Mouse (Mus musculus) brown adipose tissue, adult 24 weeks (tissue): ENCODE results near the gene Timm29. TPM values are rescaled to one million over a fixed set of nuclear protein-coding genes. Genes with fewer than 3 reads are reported as not detected.
A peak's percentile ranks its signal among the peaks of the same experiment; 100 is the strongest.

ENCODE experiments used
- H3K27ac ChIP-seq: fragments of 200-500 bp; replicated peaks from 2 replicates; pipeline ENCODE4 v1.5.1; 2012; ENCODE audit warnings: low read depth, mild to moderate bottlenecking, low read length
- H3K4me1 ChIP-seq: fragments of 200-500 bp; 2 replicates; pipeline ENCODE4 v1.6.1; 2012; ENCODE audit warnings: low read length, mixed read lengths; ENCODE audit not compliant: control insufficient read depth, insufficient read depth, insufficient read length
- H3K4me3 ChIP-seq: fragments of 200-500 bp; 2 replicates; pipeline ENCODE4 v1.5.1; 2012; ENCODE audit warnings: low read depth, mild to moderate bottlenecking, low read length, moderate library complexity; ENCODE audit not compliant: insufficient read depth
- polyA plus RNA-seq: library from polyadenylated mRNA; stranded (reverse); fragments of >200 nt; gene quantifications from 2 replicates; pipeline ENCODE4 v1.2.4, GENCODE M21; 2012; ENCODE audit not compliant: missing spikeins, insufficient read depth, insufficient read length

Gene Timm29
- 30.3 and 31.1 TPM in 2 replicates for polyA plus RNA-seq

DNA sequence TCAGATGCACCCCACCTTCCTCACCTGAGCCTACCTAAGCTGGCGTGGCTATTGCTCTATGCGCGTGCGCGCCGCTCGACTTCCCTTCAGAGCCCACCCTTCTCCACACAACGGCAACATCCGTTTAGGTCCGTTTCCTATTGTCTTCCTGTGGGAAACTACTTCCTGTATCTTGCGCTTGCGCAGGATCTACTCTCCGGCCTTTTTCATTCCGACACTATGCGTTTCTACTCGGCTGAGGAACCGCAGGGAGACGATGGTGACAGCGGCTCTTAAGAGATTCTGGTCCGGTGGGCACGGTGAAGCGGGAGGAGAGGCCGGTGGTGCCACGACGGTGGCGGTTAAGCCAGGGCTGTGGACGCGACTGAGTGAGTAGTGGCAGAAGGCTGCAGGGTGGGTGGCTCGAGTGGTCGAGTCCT is at the start of gene Timm29, which contains the start of gene Yipf2:
Timm29 (plus strand) TSS at position 20 of the 419 bp plus-strand sequence.
Yipf2 (minus strand) TSS at position 126 of the 419 bp plus-strand sequence.
- peak within 1 kb of the TSS; percentile 68 for H3K27ac ChIP-seq
- H3K4me1 ChIP-seq = peaks cover 5% of the 10 kb centered on the region
- peak within 1 kb of the TSS; percentile 90 for H3K4me3 ChIP-seq

DNA sequence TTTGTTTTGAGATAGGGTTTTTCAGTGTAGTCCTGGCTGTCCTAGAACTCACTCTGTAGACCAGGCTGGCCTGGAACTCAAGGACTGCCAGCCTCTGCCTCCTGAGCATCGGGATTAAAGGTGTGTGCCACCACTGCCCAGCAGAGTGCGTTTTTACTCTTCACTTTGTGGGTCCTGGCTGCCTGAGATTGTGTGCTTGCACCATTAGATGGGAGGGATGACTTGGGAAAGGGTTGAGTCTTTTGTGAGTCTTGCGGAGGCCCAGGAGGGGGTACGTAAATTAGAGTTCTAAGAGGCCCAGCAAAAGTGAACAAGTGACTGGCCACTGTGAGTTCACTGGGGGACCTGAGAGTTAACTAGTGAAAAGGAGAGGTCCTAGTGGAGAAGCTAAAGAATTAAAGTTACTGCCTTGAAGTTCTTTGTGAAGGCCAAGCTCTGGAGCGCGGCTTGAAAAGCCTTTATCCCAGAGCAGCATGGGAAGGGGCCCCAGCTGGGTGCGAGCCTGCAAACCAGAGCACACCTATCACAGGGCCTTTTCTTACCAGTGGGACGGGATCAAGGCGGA is 47.1 kb upstream of the Timm29 start:
- H3K4me3 ChIP-seq = peak overlapping the region; percentile 81
- peaks cover 7% of the 10 kb centered on the region; the same call in 1 of the 2 replicates for H3K4me1 ChIP-seq
- no peak overlapping the region for H3K27ac ChIP-seq

DNA sequence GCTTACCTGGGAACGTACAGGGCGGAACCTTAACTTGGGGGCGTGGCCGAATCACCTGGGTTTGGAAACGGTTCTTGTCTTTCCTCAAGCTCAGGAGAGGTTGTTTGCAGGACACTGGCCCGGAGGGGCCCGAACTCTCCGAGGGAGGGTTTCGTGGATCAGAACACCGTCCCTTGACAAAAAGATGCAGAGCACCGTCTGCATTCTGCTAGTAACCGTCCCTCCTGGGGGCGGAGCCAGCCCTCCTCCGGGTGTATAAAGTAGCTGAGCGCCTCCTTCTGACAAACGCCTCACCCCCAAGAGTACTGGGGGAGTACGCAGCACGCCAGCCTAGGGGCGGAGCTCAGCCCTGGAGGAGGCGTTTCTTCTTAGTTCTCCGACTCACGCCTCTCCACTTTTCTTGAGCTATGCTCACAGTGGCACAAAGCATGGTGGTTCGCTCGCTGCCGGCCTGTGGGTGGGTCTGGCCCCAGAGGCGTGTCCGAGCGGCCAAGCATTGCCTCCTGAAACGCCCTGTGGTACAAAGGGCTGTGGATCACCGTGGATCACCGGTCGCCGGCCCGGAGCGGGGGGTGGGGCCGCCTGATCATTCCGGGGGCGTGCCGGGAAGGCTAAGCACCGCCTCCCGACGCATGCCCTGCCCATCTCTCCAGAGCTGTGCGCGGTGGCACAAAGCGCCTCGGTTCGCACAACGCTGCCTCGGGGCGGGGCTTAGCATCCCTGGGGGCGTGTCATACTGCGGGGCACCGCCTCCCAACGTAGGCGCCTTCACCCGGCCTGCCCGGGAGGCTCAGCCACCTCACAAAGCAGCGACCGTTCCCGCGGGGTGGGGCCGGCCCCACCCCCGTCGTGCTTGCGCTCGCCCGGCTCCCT is 46.4 kb upstream of the Timm29 start:
- Histone ChIP-seq H3K4me3 (peak overlapping the region; percentile 81), H3K27ac (peak overlapping the region; percentile 31; the same call in 1 of the 2 replicates), H3K4me1 (peaks cover 7% of the 10 kb centered on the region; the same call in 1 of the 2 replicates)

DNA sequence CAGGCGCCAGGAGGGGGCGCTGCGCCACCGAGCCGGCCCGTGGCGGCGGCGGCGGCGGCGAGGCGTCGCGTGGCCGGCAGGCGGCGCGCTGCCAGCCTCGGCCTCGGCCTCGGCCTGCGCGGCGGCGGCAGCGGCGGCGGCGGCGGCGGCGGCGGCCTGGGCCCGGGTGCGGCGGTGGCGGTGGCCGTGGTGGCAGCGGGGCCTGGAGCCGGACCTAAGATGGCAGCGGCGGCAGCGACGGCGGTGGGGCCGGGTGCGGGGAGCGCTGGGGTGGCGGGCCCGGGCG is 45.8 kb upstream of the Timm29 start, which contains the start of gene Carm1:
Carm1 (plus strand) TSS at position 106 of the 286 bp plus-strand sequence.
- Histone ChIP-seq H3K27ac (peak within 1 kb of the TSS; percentile 56), H3K4me1 (peaks cover 7% of the 10 kb centered on the region; the same call in 1 of the 2 replicates), H3K4me3 (peak within 1 kb of the TSS; percentile 81)

DNA sequence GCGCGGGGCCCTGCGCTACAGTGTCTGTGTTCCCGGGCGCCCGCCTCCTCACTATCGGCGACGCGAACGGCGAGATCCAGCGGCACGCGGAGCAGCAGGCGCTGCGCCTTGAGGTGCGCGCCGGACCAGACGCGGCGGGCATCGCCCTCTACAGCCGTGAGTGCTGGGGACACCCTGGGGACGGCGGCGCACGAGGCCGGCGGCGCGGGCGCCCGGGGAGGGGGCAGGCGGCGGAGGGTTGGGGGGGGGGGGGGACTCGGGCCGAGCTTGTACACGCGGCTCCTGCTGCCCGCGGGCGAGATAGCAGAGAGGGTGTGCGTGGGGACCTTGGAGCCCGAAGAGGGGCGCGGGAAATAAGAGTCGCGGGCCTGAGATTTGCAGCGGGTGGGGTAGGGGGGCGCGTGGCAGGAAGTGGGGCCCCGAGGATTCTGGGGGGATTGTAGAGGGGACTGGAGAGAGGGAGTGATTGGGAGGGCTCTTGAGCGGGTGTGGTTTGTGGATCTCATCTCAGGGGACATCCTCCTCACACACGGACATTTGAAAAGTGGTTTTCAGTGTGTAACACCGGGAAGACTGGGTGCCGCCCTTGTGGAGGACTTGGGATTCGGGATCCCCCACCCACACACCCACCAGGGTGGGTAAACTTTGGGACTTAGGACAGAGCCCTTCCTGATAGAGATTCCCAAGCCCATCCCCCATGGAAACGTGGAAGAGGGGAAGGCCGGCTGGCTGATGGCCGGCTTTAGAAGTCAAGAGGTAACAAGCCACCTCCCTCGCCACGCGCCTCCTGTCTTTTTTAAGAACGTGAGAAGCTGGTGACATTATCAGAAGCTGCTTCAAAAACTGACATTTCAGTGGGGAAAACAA is 45.2 kb upstream of the Timm29 start:
- peak overlapping the region; percentile 74 for H3K4me3 ChIP-seq
- peak overlapping the region; percentile 56 for H3K27ac ChIP-seq
- H3K4me1 ChIP-seq = peaks cover 7% of the 10 kb centered on the region; the same call in 1 of the 2 replicates

DNA sequence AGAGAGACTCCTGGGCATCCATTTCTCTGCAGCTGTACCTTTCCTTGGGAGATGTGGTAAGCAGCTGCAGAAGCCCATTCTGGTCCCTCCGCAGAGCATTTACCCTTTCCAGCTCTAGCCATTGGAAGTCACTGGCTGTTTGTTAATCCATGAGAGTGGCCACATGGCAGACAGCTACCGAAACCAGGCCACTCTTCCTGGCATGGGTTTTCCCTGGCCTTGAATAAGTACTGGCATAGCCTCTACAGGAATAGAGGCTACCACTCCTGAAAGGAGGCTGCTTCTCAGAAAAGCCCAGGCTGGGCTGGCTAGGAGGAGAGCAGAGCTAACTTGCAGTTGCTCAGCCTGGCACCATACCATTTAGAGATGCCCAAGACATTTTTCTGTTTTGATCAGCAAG is 41.5 kb upstream of the Timm29 start:
- H3K27ac ChIP-seq = no peak overlapping the region
- no peak overlapping the region for H3K4me3 ChIP-seq
- H3K4me1 ChIP-seq = peaks cover 7% of the 10 kb centered on the region; the same call in 1 of the 2 replicates

DNA sequence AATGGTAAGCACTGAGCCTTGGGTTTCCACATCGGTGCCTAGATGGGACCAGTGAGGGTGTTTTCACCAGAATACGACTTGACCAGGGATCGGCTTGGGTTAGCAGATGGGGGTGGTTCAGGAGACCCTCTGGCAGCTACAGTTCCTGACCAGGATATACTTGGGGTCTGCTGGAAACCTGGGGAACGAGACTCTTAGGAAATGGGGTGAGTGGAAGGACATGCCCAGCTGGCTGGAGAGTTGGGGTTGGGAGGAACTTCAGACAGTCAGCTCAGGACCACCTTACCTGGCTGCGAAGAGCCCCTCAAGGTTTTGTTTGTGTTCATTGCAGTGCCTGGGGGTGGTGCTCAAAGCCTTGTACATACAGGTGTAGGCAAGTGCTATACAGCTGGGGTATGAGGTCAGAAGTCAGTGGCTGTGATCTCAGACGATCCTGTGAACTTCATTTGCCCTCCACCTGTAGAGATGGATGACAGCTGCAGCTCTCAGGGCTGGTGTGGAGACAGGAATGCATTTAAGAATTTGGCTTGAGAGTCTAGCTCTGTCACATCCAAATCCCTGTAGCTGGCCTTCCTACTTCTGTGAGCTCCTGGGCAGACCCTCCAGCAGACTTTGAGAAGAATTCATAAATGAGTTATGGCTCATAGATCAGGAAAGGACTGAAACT is 38.8 kb upstream of the Timm29 start:
- no peak overlapping the region for H3K4me3 ChIP-seq
- H3K27ac ChIP-seq = no peak overlapping the region
- peaks cover 5% of the 10 kb centered on the region; the same call in 1 of the 2 replicates for H3K4me1 ChIP-seq

DNA sequence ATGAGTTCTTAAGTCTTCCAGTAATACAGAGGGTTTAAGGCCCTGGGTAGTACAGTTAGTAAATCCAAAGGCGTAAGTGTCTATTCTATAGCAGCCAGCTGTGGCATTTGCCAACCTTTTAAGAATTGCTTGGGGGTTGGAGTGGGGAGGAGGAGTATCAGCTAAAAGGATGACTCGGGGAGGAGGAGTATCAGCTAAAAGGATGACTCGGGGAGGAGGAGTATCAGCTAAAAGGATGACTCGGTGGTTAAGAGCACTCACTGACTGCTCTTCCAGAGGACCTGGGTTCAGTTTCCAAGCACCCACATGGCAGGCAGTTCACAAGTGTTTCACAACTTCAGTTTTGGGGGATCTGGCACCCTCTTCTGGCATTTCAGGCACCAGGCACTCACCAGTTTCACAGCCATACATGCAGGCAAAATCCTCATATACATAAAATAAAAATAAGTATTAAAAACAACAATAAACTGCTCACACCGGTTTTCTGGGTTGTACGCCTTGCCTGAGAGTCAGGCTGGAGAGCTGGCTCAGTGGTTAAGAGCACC is 37.3 kb upstream of the Timm29 start:
- Histone ChIP-seq H3K27ac (no peak overlapping the region), H3K4me1 (peaks cover 5% of the 10 kb centered on the region; the same call in 1 of the 2 replicates), H3K4me3 (no peak overlapping the region)

DNA sequence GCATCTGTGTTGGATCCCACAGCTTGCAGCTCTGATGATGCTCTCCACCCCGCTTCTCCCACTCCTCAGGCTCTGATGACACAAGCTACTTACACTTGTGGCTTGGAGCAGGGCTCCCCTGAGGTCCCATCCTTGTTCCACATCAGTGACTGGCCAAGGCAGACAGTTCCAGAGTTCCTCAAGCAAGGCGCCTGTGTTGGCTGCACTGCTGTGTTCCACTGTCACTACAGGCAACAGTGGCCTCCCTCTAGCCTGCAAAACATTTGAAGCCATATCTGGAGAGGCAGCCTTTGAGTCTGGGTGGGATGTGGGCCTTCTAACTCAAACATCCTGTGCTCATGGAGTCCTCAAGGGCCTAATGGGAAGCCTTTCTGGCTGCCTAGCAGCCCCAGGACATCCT is 35.5 kb upstream of the Timm29 start:
- H3K4me3 ChIP-seq = no peak overlapping the region
- peaks cover 5% of the 10 kb centered on the region; the same call in 1 of the 2 replicates for H3K4me1 ChIP-seq
- H3K27ac ChIP-seq = no peak overlapping the region

DNA sequence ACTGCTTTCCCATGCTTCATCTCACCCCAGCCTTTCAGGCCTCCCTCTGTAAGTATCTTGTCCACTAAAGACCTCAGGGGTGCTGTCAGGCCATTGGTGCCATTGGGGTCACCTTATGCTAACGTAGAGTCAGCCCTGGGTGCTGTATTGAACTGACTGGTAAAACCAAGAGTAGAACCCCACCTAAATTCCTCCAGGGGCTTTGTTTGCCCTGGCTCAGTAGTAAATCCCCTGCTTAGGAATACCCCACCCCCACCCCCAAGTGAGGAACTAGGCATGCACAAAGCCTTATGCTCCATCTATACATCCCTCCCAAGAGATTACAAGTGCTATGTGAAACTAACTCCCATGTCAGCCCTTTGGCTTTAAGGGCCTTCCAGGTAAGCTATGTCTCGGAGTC is 35.0 kb upstream of the Timm29 start:
- Histone ChIP-seq H3K4me3 (no peak overlapping the region), H3K4me1 (peaks cover 5% of the 10 kb centered on the region; the same call in 1 of the 2 replicates), H3K27ac (no peak overlapping the region)

DNA sequence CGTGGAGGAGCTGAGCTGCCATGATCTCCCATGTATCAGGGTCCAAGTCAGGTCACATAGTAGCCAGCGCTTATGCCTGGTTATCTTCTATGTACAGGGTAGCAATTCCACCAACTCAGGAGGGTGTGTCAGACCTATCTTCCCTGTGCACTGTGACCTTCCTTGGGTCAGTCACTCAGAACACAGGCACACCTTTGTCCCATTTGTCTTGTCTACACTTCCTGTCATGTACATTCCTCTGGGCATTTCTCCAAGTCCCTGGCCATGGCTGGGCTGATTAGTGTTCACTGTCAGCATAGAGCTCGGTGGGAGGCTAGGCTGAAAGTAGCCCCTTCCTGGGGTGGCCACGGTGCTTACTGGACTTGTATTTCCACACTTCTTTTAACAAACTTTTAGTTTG is 34.2 kb upstream of the Timm29 start:
- peaks cover 5% of the 10 kb centered on the region; the same call in 1 of the 2 replicates for H3K4me1 ChIP-seq
- no peak overlapping the region for H3K4me3 ChIP-seq
- H3K27ac ChIP-seq = no peak overlapping the region

DNA sequence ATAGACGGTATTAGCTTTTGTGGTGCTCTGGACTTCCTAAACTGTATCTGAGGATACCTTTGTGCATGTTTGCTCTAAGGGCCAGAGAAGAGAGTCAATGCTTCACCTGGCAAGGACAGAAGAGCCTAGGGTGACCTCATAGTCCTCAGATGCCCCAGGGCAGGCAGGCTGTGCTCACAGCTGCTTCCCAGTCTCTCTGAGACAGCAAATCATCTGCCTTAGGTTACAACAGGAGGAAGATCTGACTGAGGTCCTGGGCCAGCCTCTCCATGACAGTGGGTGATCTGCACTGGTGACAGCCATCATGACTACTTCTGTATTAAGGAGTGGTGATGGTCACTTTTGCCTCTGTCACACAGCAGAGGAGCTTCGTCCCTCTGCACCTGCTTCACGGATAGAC is 33.4 kb upstream of the Timm29 start:
- Histone ChIP-seq H3K4me3 (no peak overlapping the region), H3K4me1 (peaks cover 5% of the 10 kb centered on the region; the same call in 1 of the 2 replicates)

DNA sequence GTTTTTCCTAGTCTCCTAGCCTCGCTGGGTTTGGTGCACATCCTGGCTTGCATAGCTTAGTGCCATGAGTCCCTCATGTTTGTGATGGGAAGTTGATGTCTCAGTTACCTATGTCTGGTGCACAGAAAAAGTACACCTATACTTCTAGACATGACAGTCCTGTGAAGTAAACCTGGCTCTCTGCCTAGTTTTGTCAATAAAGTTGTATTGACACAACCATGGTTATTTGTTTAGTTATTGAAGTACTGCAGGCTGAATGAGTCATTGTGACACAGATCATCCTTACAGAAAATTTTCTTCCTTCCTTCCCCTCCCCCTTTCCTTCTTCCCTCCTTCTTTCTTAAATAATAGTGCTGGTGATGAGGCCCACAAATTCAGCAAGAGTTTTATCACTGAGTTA is 28.1 kb upstream of the Timm29 start:
- Histone ChIP-seq H3K4me3 (no peak overlapping the region), H3K27ac (no peak overlapping the region), H3K4me1 (no peaks in the 10 kb centered on the region)

More for the DNA sequence above, 33.4 kb upstream of the Timm29 start:
- no peak overlapping the region for H3K27ac ChIP-seq

DNA sequence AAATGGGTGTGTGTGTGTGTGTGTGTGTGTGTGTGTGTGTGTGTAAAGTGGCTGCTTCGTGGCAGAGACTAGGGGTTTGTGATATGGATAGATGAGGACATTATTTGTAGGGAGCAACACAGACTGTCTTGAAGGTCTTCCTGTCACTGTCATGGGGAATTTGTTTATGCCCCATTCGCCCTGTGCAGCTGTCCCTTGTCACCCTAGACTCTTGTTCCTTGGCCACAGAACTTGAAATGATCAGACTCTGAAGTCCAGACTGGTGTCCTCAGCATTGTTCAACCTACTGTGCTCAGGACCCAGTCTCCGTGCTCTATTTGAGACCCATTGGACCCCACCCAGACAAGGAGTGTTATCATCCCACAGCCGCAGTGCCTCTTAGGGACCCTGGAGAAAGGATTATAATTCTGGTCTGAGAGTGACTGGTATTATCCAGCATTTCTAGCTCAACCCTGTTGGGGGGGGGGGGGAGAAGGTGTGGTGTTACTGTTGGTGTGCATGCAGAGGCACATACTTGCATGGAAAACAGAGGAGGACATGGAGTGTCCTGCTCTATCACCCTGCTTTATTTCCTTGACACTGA is 27.4 kb upstream of the Timm29 start:
- H3K27ac ChIP-seq = no peak overlapping the region

More for the DNA sequence above, 27.4 kb upstream of the Timm29 start:
- no peak overlapping the region for H3K4me3 ChIP-seq
- no peaks in the 10 kb centered on the region for H3K4me1 ChIP-seq
